Mouse (Mus musculus): ENCODE measurements at regions not wholly inside any gene's neighbourhood (a gene's known extent, or its start where the extent isn't known, plus 50 kb on each side); places are given as distances from the start of the nearest gene placed in this dataset.

DNA sequence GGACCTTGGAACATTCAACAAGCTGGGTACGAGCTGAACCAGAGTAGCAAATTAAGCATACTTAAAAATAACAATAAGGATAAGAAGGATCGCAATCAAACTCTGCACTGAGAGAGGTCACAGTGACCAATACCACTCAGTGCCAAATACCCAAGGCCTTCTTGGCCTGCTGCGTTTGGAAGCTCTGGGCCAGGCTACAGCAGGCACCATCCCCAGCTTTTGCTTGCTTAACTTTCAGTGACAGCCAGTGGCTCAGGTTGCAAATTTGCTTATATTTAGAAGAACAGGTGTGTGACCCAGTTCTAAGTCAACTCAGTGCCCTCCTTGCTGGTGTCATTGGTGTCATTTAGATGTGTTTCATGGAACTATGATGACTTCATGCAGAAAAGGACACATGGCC, 335.7 kb upstream of the Gm9747 start:
- TF ChIP-seq GATA1 (IDR thresholded peaks at IDR 0.05; ENCODE audit: borderline replicate concordance, low read length) = no peak
- TF ChIP-seq FLI1 (IDR thresholded peaks at IDR 0.05; ENCODE audit: low read length) = no peak
- H3K9me3 ChIP-seq = peaks cover 15% of the 10 kb centered on the region; the same call in 1 of the 2 replicates

DNA sequence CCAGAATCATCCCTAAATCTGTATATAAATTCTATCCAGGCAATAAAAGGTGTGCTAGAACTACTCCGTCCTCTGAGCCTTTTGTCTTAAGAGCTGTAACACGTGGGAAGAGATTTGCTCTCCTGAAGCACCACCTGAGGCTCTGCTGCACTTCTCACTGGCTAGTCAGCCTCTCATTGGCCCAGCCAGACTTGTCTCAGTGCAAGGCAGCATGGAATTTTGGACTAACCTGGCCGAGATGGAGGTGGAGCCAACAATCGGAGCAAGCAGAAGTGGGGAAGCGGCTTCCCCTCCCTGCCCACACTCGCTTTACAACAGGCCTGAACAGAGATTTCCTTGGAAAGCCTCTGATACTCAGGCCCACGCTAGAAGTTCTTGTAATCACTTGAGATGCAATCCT, 332.1 kb upstream of the Gm9747 start:
- Histone ChIP-seq H3K4me1 (no peaks in the 10 kb centered on the region), H3K27me3 (replicated peaks) (no peaks in the 10 kb centered on the region), H3K36me3 (replicated peaks; ENCODE audit: low read length) (no peaks in the 10 kb centered on the region), H3K4me3 (replicated peaks) (no peak overlapping the region), H3K9me3 (peaks cover 9% of the 10 kb centered on the region; the same call in 1 of the 2 replicates)
- TF ChIP-seq GATA1 (IDR thresholded peaks at IDR 0.05; ENCODE audit: borderline replicate concordance, low read length) (no peak), FLI1 (IDR thresholded peaks at IDR 0.05; ENCODE audit: low read length) (no peak)

More for the DNA sequence above, 335.7 kb upstream of the Gm9747 start:
- Histone ChIP-seq H3K4me3 (replicated peaks) (no peak overlapping the region), H3K36me3 (replicated peaks; ENCODE audit: low read length) (no peaks in the 10 kb centered on the region), H3K4me1 (no peaks in the 10 kb centered on the region), H3K27me3 (replicated peaks) (no peaks in the 10 kb centered on the region)

DNA sequence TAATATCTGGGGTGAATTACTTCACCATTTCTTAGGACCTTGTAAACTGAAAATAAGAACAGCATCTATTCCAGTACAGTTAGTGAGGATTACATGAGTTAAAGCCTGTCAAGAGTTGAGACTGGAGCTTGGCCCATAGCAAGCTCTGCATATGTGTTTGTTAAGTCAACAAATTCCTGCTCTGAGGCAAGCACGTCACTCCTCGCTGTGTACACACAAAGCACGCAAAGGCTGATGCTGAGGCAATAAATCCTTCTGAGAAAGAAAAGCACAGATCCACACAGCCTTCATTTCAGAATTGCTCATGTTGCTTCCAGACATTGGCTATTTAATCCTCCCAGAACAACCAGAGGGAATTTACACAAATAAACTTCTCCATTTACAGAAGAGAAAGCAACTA, 328.9 kb upstream of the Gm9747 start:
- TF ChIP-seq GATA1 (IDR thresholded peaks at IDR 0.05; ENCODE audit: borderline replicate concordance, low read length) (no peak), FLI1 (IDR thresholded peaks at IDR 0.05; ENCODE audit: low read length) (no peak)

DNA sequence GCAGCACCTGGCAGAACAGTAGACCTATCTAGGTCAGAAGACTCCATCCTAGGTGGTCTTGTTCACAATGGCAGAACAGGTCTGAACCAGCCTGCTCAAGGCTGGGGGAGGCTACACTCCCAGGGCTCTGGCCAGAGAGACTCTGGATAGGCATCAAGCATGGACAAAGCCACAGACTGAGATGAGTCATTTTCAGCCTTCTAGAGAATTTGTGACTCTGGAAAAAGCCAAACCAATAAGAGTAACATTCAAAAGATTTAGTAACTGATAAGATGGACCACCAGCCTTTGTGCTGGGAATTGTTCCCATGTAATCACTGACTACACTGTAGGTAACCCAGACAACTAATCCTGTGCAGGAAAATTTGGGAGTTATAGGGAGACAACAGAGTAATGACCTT, 320.3 kb upstream of the Gm9747 start:
- 0 out of 2 replicates have a peak, but pooled peaks cover 10% of the 10 kb centered on the region for H3K9me3 ChIP-seq
- TF ChIP-seq GATA1 (IDR thresholded peaks at IDR 0.05; ENCODE audit: borderline replicate concordance, low read length) (no peak), FLI1 (IDR thresholded peaks at IDR 0.05; ENCODE audit: low read length) (no peak)
- no peaks in the 10 kb centered on the region for H3K4me1 ChIP-seq
- H3K36me3 ChIP-seq (replicated peaks; ENCODE audit: low read length) = no peaks in the 10 kb centered on the region
- no peaks in the 10 kb centered on the region for H3K27me3 ChIP-seq (replicated peaks)
- H3K4me3 ChIP-seq (replicated peaks) = no peak overlapping the region

More for the DNA sequence above, 328.9 kb upstream of the Gm9747 start:
- no peaks in the 10 kb centered on the region for H3K27me3 ChIP-seq (replicated peaks)
- no peak overlapping the region for H3K4me3 ChIP-seq (replicated peaks)
- no peaks in the 10 kb centered on the region for H3K4me1 ChIP-seq
- H3K9me3 ChIP-seq = peaks cover 9% of the 10 kb centered on the region; the same call in 1 of the 2 replicates
- no peaks in the 10 kb centered on the region for H3K36me3 ChIP-seq (replicated peaks; ENCODE audit: low read length)

DNA sequence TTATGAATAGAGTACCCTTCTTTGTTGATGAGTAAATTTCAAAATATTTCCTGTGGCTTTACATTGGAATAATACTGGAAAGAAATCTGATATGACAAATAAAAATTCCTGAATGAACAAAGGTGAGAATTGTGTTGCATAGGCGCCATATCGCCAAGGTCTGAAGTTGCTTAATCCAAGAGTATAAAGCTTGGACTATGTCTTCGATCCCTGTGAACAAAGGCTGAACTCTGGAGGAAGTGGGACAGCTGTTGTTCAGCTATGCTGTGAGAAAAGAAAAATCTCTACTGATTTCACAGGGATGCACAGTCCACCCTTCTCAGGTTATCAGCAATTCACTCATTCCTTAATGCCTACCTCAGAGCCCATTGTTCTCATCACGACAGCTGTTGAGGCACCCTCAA, 319.3 kb upstream of the Gm9747 start:
- H3K27me3 ChIP-seq (replicated peaks) = no peaks in the 10 kb centered on the region
- TF ChIP-seq FLI1 (IDR thresholded peaks at IDR 0.05; ENCODE audit: low read length) (no peak), GATA1 (IDR thresholded peaks at IDR 0.05; ENCODE audit: borderline replicate concordance, low read length) (no peak)
- no peak overlapping the region for H3K4me3 ChIP-seq (replicated peaks)
- no peaks in the 10 kb centered on the region for H3K36me3 ChIP-seq (replicated peaks; ENCODE audit: low read length)
- H3K4me1 ChIP-seq = no peaks in the 10 kb centered on the region
- 0 out of 2 replicates have a peak, but pooled peaks cover 10% of the 10 kb centered on the region for H3K9me3 ChIP-seq

DNA sequence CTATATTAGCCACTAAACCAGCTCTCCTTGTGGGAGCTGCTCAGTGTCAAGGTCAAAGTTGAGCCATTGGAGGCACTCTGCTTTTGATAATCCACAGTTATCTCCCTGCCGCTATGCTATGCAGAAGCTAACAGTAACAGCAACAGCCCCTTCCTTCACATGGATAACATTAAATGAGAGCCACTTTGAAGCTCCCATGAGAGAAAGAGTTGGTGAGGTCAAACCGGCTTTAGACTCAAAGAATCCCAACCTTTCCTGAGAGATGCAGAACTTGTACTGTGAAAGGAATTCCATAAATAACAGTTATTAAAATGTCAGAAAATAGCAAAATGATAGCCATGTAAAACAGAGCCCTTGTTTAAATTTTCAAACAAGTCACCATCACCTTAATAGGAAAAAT, 316.1 kb upstream of the Gm9747 start:
- Histone ChIP-seq H3K4me3 (replicated peaks) (no peak overlapping the region), H3K9me3 (0 out of 2 replicates have a peak, but pooled peaks cover 10% of the 10 kb centered on the region), H3K27me3 (replicated peaks) (no peaks in the 10 kb centered on the region), H3K36me3 (replicated peaks; ENCODE audit: low read length) (no peaks in the 10 kb centered on the region), H3K4me1 (no peaks in the 10 kb centered on the region)
- TF ChIP-seq GATA1 (IDR thresholded peaks at IDR 0.05; ENCODE audit: borderline replicate concordance, low read length) (no peak), FLI1 (IDR thresholded peaks at IDR 0.05; ENCODE audit: low read length) (no peak)

DNA sequence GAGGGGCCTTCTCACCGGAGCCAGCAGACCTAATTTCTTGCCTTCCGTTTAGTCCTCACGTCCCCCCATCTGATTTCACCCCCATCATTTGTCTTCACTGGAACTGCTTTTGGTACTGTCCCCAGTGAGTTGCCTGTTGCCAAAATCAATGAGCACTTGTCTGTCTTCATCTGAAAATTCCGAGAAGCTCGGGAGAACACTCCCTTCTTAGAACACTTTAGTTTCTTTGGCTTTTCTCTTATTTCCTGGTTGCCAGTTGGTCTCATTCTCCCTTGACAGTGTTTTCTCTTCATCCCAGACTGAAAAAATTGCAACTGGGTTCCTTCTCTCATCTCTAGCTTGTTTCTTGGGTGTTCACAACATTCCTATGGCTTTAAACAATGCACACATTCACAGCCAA, 305.2 kb upstream of the Gm9747 start:
- H3K36me3 ChIP-seq (replicated peaks; ENCODE audit: low read length) = no peaks in the 10 kb centered on the region
- TF ChIP-seq FLI1 (IDR thresholded peaks at IDR 0.05; ENCODE audit: low read length) (no peak), GATA1 (IDR thresholded peaks at IDR 0.05; ENCODE audit: borderline replicate concordance, low read length) (no peak)
- no peaks in the 10 kb centered on the region for H3K4me1 ChIP-seq
- H3K27me3 ChIP-seq (replicated peaks) = no peaks in the 10 kb centered on the region
- no peak overlapping the region for H3K4me3 ChIP-seq (replicated peaks)
- H3K9me3 ChIP-seq = no peaks in the 10 kb centered on the region; the same call in 1 of the 2 replicates

DNA sequence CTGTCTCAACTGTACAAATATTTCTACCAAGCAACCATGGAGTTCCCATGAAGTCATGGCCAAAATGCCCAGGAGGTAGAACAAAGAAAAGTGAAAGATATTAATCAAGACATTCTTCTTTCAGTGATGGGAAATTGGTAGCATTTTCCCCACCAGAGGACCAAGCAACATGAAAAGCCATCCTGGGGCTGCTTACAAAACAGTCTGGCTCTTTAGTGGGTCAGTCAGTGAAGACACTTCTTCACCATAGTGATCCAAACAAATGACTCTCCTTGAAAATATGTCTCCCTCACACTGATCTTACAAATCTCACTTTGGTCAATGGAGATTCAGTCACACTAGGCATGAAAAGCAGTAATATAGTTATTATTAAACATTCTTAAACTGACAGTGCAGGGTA, 299.8 kb upstream of the Gm9747 start:
- TF ChIP-seq FLI1 (IDR thresholded peaks at IDR 0.05; ENCODE audit: low read length) = no peak
- TF ChIP-seq GATA1 (IDR thresholded peaks at IDR 0.05; ENCODE audit: borderline replicate concordance, low read length) = no peak
- H3K36me3 ChIP-seq (replicated peaks; ENCODE audit: low read length) = no peaks in the 10 kb centered on the region
- H3K4me3 ChIP-seq (replicated peaks) = no peak overlapping the region
- H3K4me1 ChIP-seq = no peaks in the 10 kb centered on the region
- H3K9me3 ChIP-seq = no peaks in the 10 kb centered on the region
- H3K27me3 ChIP-seq (replicated peaks) = no peaks in the 10 kb centered on the region

DNA sequence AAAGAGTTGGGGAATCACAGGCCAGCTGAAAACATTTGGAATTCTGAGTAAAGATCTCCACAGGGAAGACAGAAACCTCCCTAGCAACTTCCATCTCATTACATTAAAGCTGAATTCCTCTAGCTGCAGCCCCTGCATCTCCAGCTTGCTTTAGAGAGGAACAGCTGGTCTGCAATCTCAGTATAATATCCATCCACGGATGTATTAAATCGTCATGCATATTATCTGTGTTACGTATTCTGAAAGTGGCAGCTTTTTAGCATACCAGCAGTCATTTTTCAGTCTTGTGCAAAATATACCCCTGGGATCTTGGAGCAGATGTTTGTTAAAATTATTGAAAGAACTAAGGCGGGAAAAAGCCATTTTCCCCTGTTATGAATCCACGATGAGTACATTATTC, 287.7 kb upstream of the Gm9747 start:
- H3K4me1 ChIP-seq = no peaks in the 10 kb centered on the region
- no peaks in the 10 kb centered on the region for H3K27me3 ChIP-seq (replicated peaks)
- no peak for TF ChIP-seq GATA1 (IDR thresholded peaks at IDR 0.05; ENCODE audit: borderline replicate concordance, low read length)
- TF ChIP-seq FLI1 (IDR thresholded peaks at IDR 0.05; ENCODE audit: low read length) = no peak
- no peaks in the 10 kb centered on the region for H3K9me3 ChIP-seq
- H3K36me3 ChIP-seq (replicated peaks; ENCODE audit: low read length) = no peaks in the 10 kb centered on the region
- no peak overlapping the region for H3K4me3 ChIP-seq (replicated peaks)

DNA sequence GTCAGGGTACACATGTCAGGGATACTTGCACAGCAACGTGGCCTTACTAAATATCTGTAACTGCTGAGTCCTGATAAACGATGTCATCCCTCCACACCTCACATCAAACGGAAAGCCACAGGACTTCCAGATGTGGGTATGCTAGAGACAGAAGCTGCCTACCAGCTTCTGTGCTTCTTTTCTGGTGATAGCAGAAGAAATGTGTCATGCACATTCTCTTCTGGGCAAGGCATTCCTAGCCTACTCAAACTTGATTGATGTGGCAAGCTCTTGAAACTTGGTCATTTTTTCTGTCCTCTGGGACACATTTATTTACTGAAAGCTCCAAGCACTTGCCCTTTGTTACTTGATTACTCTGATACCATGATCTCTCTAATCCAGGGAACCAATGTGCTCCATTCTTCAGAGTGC, 282.8 kb upstream of the Gm9747 start:
- no peak for TF ChIP-seq GATA1 (IDR thresholded peaks at IDR 0.05; ENCODE audit: borderline replicate concordance, low read length)
- no peak for TF ChIP-seq FLI1 (IDR thresholded peaks at IDR 0.05; ENCODE audit: low read length)
- no peaks in the 10 kb centered on the region for H3K9me3 ChIP-seq
- H3K4me1 ChIP-seq = no peaks in the 10 kb centered on the region
- no peaks in the 10 kb centered on the region for H3K27me3 ChIP-seq (replicated peaks)
- no peak overlapping the region for H3K4me3 ChIP-seq (replicated peaks)
- no peaks in the 10 kb centered on the region for H3K36me3 ChIP-seq (replicated peaks; ENCODE audit: low read length)

DNA sequence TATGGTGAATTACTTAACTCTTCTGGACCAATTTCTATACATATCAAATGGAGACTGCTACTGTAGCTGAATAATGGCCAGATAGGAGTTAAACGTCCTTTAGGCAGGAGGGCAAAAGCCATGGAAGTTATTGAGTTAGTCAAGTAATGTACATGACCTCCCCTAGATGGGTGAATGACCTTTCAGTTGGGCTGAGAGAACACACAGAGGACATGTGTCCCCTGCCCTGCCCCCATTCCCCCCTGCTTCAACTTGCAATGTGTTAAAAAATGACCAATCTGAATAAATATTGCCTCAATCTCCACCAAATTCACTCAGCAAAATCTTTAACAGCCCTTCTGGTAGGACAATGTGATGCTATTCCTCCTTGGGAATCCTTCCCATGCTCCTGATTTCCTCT, 282.1 kb upstream of the Gm9747 start:
- Histone ChIP-seq H3K4me1 (no peaks in the 10 kb centered on the region), H3K27me3 (replicated peaks) (no peaks in the 10 kb centered on the region), H3K9me3 (no peaks in the 10 kb centered on the region), H3K36me3 (replicated peaks; ENCODE audit: low read length) (no peaks in the 10 kb centered on the region), H3K4me3 (replicated peaks) (no peak overlapping the region)
- TF ChIP-seq GATA1 (IDR thresholded peaks at IDR 0.05; ENCODE audit: borderline replicate concordance, low read length) (no peak), FLI1 (IDR thresholded peaks at IDR 0.05; ENCODE audit: low read length) (no peak)
